Mouse (Mus musculus): ENCODE results near the gene Grip1.

The Grip1 gene

DNA sequence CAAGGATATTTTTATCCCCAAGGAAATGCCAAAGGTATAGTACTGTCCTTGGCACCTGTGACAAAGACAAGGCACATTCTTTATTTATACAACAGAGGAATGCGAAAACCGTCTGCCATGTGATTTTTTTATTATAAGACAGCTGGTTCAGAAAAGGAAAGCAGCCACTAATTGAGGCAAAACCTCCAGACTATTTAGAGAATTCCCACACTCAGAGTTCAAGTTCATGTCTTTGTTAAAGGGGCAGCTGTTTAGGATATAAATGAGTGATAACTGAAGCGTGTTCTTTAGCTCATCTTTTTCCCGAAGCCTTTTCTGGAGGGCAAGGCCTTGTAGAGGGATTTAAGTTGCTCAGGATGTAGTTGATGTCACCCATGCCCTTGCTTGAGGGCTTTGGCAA is 126.4 kb downstream of the Grip1 start:
- no peak for DNase-seq

DNA sequence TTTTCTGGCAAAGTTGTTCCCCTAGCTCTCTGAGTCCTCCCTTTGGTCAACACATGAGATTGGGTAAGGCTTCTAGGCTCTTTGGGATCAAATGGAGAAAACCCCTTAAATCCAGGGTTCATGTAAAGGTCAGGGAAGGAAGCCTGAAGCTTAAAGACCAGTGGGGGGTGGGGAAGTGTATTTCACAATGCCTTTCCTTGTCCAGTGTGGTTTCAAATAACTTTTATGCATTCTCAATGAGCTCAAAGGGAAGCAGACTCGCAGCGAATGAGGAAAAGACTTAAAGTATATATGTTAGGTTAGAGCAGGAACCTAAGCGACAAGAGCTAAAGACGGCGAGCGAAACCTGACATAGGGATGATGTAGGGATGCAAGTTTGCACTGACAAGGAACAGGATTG is 131.0 kb downstream of the Grip1 start:
- no peak for DNase-seq

DNA sequence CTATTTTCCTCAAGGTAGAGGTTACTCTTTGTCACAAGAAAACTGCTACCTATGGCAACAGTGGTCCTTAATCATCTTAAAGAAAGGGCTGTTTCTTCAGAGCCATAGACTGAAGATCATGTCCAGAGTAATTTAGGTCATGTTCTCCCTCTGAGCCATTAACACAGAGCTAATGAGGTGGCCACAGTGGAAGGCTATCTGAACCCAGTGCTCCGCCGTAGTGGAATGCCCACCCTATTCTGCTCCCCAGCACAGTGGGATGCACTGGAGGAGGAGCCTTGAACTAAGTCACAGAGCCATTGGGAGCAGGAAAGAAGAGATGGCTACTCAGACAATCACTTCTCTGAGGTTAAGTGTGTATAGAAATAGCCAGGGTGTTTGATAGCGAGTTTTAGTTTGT is 133.3 kb downstream of the Grip1 start:
- no peak for DNase-seq

DNA sequence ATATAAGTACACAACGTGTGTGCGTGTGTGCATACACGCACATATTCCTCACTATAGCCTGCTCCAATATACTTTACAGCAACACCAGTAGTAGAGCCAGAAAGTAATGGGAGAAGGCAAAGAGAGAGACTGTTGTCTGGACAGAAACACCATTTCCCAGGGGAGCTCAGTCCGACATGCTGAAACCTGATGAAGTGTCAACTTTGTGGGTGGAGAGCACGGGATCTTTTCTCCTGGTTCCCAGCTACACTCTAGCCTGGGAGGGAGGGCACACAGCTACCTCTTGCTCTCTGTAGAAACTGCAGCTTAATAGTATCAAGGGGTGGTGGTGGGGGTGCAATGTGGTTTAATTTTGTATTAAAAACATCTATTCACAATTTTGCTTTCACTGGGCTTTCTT is 143.2 kb downstream of the Grip1 start:
- no peak for DNase-seq

DNA sequence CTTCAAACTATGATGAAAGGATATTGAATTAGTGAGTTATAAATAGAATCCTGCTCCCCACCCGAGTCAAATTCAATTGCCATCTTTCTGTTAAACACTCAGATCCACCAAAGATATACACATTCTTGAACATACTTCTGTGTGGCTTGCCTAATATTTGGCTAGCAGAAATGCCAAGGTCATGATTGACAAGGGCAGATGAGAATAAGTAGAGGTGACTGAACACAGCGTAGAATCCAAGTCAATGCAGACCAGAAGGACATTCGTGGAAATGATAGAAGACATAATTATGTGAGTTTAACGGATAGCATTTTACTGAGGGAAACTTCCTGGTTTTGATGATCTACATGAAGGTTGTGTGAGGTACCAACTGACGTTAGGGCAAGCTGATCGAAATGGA is 153.9 kb downstream of the Grip1 start:
- DNase-seq: no peak

DNA sequence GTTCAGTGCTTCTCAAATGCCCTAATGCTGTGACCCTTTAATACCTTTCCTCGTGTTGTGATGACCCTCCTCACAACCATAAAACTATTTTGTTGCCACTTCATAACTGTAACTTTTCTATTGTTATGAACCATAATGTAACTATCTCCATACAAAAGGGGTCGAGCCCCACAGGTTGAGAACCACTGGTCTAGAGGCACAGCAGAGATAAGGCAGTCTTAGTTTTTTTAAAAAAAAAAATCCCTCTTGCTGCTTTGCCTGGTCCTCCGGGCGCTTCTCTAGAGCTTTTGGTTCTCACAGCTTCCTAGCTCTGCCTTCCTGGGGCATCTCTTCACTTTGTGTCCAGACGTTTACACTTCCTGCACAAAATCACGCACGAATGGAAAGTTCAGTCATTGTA is 155.4 kb downstream of the Grip1 start:
- DNase-seq: no peak

DNA sequence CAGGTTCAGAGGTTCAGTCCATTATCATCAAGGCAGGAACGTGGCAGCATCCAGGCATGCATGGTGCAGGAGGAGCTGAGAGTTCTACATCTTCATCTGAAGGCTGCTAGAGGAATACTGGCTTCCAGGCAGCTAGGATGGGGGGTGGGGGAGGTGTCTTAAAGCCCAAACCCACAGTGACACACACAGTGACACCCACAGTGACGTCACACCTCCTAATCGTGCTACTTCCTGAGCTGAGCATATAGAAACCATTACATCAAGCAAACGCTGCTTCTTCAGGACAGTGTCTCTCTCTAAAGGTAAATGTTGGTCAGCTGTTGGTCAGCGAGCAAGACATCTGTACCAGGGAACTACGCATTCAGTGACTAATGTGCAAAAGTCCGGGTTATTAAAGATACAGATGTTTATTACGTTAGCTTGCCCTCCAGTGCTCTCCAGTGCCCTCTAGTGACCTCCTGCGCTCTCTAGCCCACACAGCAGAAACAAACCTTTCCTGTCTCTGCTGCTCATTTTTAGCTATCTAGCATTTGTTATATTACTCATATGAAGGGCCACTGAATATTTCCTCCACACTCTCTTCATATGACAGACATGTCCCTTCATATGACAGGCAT is 156.8 kb downstream of the Grip1 start:
- peak in 1 of 2 experiments; percentile 42 for DNase-seq

DNA sequence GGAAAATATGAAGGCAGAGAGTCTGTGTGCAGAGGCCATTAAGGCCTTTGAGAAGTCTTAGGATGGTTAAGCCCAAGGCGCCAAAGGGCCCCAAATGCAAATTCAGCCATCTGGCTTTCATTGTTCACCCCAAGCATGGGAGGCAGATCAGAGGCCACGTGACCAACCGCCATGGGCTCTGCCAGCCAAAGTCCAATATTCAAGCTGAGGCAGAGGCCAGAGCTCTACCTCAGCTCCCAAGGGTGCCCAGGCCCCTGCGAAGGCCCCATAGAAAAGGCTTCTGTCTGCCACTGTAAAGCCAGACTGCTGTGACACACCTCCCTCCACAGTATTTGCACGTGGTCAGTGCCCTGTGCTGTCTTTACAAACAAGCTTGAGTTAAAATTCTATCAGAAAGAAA is 158.4 kb downstream of the Grip1 start:
- no peak for DNase-seq

DNA sequence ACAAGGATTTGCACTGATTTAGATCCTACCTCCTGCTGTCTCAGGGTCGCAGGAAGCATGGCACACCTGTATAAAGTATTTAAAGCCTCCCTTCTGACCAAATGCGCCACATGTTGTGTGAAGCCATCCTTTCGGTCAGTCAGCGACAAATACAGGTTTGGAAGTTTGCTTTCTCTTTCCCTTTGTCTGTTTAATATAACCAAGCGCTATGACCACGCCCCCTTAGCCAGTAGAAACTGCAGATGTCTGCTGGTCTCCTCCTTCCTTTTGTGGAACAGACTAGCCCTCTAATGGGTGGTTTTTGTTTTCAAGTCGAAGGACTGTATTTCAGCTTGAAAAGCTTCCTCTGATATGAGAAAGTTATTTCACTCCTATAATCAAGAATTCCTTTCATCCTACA is 161.1 kb downstream of the Grip1 start:
- DNase-seq: peak in 1 of 2 experiments; percentile 18

DNA sequence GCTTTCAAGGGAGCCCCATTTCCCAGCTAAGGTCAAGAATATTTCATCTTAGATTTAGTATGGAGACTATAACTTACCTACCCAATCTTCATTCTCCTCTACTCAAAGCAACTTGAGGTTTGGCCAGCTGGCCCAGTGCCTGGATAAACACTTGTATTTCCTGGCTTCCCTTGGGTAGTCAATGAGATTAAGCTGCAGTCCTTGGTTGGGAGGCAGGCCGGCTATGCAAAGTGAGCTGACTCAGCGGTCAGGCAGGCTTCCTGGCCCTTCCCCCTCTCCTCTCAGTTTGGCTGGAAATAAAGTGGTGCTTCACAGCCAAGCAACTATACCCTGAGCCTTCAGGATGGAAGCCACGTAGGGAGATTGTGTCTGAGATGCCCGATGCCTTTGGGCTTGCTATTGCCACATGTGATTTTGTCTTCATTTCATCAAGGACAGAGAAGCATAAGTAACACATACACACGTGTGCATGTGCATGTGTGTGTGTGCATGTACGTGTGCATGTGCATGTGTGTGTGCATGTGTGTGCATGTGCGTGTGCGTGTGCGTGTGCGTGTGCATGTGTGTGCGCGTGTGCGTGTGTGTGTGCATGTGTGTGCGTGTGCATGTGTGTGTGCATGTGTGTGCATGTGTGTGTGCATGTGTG is 161.7 kb downstream of the Grip1 start:
- peak; percentile 91 to 93 for DNase-seq

DNA sequence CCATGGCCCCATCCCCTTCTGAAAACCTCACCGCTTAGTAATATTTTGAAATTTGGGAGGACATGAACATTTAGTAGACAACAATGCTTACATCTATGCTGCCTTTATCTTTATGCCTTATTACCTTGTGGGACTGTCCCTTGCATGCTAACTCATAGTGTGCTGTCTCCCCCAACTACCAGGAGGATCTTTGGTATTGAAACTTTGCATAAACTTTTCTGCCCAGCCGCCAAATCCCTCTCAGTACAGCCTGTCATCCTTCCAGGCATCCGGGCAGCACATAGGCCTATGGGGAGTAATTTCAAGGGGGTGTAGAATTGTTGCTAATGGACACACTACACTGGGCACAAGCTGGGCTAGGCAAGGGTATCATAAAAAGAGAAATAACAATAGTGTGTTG is 162.4 kb downstream of the Grip1 start:
- DNase-seq: no peak

DNA sequence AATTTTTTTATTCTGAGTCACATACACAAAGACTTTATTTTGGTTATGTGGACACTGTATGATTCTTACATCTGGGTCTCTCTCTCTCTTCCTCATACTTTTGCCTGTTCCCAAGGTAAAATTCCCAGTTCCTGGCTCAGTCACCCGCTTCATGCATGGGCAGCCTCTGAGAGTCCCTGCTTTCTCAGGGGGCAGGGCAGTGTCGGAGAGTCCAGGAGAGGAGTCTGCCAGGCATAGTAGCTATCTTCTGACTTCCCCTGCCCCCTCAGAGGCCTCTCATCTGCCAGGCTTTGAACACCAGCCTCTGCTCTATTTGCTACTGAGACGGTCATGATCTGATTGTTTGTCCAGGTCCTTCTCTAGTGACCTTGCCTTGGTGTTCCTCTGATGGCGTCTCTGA is 175.0 kb downstream of the Grip1 start:
- no peak for DNase-seq

DNA sequence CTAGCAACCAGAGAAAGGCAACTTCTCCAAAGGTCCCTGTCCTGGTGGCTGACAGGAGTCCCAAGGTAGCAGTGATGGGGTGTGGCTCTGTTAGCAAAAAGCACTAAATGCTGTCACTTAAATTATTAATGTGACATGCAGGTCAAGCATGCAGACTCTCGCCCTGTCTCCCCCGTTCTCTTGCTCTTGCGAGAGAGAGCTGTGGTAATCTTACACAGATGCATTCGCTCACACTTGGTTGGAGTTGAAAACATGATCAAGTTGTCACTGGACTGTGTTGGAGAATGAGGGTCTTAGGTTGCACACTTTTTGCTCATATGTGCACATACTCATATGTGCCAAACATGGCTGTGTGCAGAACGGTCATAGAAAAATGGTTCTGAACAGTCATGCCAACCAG is 176.8 kb downstream of the Grip1 start:
- DNase-seq: no peak

DNA sequence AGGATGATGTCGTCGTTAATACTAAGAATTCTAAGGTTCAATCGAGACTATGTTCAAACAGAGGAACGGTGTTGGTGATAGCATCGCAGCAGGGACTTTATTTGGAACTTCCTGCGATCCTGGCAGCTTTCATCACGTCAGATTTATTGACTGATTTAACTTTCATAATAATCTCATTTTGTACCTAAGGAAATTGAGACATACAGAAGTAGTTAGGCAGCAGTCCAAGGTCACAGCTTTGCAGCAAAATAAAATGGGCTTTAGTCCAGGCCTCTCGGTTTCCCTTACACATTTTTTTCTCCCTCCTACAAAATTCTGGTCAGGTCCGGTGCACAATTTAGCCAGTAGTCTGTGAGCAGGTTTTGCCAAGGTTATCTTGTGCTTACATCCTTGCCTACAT is 178.3 kb downstream of the Grip1 start:
- DNase-seq: no peak

DNA sequence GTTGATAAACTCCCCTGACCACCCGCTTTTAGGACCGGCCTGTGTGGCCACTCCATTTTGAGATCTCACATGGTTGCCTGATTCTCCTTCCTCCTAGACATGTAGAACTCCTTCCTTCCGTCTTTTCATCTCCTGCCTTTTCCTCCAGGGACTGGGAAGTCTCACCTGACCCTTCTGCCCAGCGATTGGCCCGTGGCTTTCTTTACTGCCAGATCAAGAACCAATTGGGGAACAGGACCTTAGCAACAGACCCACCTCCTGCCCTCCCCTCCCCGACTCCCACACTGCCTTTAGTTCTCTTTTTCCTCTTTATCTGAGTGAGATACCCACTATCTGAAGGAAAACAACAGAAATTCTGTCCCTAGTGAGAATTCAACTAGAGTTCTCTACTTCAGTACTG is 180.9 kb downstream of the Grip1 start:
- DNase-seq: peak; percentile 12 to 34

DNA sequence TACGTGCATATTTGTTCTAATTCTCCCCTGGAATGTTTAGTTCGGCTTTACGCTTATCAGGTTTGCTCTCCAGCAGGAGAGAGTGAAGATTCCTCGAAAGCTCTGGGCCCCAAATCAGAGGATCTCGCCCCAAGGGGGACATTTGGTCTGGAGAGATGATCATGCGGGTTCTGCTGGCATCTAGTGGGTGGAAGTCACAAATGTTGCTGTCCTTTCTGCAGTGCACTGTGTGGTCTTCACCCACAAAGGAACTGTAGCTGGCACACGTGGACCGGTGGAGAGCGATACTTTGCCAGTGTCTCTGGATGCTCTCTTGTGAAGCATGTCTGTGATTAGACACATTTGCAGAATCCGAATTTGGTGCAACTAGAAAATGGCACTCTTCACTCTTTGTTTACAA is 186.9 kb downstream of the Grip1 start:
- DNase-seq: peak in 1 of 2 experiments; percentile 5

DNA sequence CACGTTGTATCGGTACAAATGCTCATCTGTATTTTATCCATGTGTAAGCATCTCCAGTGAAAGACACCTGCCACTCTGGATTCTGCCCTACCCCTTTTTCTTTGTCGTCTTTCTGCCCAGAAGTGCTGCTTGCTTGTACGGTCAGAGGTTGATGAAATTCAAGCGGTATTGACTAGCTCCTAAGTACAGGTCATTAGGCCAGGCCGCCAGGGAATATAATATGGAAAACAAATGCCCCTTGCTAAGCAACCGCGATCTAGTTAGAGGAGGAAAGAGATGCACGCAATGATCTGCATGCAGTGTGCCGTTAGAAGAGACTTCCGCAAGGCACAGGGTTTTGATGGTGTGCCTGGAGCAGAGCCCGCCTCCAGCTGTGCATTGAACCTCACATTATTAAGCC is 187.4 kb downstream of the Grip1 start:
- no peak for DNase-seq

DNA sequence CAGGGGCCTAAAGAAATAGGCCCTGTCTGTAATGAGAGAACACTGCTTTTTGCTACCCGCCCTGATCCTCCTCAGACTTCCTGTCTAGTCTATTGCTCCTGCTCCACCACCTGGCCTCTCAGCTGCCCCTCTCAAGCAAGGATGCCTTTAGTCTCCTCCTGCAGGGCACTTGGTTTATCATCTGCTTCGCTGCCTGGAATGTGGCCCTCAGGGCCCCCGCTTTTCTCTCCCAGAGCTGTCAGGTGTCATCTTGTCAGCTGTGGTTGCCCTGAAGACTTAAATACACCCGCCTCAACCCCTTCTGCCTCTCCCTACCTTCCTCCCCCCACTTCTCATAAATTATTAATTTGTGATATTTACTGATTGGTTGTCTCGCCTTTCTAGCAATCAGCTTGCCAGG is 190.7 kb downstream of the Grip1 start:
- DNase-seq: no peak

DNA sequence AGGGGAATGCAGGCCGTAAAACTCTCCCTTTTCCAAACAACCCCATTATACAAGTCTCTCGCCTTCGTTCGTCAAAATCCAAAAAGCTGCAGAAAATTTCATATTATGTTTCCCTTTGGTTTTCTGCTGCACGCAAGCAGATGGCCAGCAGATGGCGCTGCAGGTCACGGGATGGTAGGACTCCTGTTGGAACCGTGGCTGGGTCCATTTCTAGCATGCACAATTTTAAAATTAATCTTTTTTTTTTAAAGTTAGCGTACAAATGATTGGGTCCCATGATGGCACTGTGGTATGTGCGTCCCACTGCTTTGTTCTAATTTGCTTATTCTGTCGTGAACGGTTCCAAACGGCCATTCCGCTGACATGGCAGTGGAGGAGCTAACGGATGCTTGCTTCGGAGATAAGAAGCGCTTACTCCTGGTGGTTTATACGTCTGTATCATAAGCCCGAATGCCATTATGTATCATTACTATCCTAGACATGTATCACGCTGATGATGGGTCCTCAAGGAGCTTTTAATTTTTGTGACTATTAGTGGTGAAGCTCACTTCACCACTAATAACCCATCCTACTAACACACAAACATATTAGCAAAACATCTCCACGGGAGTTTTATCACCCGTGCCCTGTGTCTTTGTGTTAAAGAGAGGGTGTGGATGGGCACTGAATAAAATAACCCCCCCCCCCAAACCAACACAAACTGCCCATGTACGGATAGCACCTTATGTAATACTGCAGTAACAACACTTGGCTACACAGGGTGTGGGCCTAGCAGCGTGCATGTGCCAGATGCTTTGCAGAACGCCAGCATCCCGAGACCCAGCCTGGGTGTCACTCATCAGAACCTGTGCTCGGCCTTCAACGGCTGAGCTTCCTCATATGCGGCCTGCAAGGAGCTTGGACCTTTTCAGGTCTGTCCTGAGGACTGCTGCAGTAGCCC is 193.1 kb downstream of the Grip1 start:
- DNase-seq: peak; percentile 36 to 63

DNA sequence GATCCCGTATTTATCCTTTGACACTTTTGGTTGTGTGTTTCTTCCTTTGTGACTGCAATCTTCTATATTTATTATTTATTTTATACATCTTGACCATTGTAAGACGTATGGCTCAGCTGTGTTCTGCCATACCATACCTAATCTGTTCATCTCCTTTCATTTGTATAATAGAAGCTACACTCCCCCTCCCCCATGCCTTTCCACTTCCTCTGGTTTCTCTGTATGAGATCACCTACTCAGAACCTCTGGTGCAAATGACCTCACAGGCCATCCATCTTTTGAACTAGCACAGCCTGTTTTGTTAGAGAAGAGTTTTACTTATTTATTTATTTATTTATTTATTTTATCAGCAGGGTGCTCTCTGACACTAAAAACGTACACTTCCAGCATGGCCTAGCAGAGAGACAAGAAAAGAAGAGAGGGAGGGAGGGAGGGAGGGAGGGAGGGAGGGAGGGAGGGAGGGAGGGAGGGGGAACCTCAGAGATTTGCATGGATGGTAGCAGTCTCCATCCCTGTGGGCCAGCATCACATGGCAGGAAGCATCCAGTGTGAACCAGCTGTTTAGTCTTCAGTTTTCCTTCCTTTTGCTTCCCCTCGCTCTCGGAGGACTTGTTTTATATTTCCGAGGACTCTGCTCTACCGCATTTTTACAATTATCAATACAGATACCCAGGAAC is 207.2 kb downstream of the Grip1 start:
- no peak for DNase-seq

DNA sequence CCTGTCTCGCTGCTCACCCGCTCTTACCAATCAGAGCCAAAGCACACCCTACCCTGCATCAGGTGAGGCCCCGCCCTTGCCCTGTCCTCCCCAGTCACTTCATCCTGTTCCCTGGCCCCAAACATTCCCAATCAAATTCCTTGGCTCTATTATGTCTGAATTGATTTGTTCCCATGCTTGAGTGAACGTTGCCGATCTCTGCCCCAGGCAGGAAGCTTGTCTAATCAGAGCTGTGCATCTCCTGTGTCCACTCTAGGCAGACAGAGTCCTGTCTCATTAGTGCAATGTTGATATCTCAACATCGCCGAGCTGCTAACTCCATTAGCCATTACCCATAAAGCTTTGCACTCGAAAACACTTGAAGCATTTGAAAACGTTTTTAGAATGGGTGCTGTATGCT is 210.0 kb downstream of the Grip1 start:
- no peak for DNase-seq

DNA sequence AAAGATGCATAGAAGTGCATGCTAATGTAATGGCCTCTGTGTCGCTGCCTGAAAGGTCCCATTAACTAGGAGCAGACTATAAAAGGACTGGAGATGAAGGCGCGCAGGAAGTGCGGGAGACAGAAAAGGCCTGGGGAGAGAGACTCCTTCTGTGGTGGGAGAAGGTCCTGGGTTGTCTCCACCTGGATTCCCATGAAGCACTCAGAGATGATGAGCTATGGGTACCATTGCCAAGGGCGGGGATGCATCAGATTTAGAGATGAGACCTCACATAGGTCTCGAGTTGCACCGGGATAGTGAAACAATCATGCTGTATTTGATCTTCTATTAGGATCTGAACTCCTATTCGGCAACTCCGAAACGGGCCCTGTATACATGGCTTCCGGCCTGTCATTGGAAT is 212.8 kb downstream of the Grip1 start:
- DNase-seq: no peak

DNA sequence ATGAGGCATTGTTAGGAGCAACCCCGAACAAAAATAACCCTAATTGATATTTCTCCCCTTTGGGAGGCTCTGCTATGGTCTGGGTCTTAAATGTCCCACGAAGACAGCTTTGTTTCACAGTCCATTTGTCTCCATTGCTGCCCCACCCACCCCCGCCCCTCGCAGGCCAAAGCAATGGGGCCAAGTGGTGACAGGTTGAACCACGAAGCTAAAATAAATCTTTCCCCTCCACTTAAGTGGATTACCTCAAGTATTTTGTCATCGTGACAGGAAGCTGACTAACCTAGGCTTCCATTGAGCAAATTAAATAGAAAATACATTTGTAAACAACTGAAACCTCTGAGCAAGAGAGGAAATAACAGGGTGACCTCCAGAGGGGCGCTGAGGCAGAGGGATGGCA is 216.8 kb downstream of the Grip1 start:
- no peak for DNase-seq
